Mouse (Mus musculus): Measurements from ENCODE around the gene Eps8.

- TF ChIP-seq CTCF (IDR thresholded peaks at IDR 0.05; ENCODE audit: extremely low read depth, insufficient read depth, insufficient read length, insufficient replicate concordance) (no peak), POLR2A (IDR thresholded peaks at IDR 0.05; ENCODE audit: low read depth, low read length) (no peak)
Observed at GRCm38 (mm10) chr6:137519529-137520342, 134.9 kb downstream of the Eps8 start.
